Mouse (Mus musculus): ENCODE data around the gene Atp8b5. TPM values are rescaled to one million over a fixed set of nuclear protein-coding genes. Genes with fewer than 3 reads are reported as not detected.

Gene Atp8b5
- polyA plus RNA-seq (2016; fragmentation: Nextera tagmentation; extraction: Ambion mirVana): 0.32 and 0.56 TPM in 2 replicates

- Histone ChIP-seq H3K9me3 (no peaks in the 10 kb centered on the region), H3K36me3 (no peaks in the 10 kb centered on the region), H3K4me1 (0 out of 2 replicates have a peak, but pooled peaks cover 3% of the 10 kb centered on the region), H3K4me2 (replicated peaks) (peak within 1 kb of the TSS; percentile 68), H3K27ac (0 out of 2 replicates have a peak within 1 kb of the TSS, but pooled peaks have one; percentile 3), H3K27me3 (no peaks in the 10 kb centered on the region), H3K9ac (peak within 1 kb of the TSS; percentile 44; the same call in 1 of the 2 replicates), H3K4me3 (peak within 1 kb of the TSS; percentile 38)
- peak; percentile 69; the same call in 1 of the 2 replicates for ATAC-seq (ENCODE audit: insufficient number of reproducible peaks, insufficient read depth, low FRiP score, low TSS enrichment)
- WGBS: under 1% methylated on average over 19 of the region's 19 CpGs
Measured at GRCm38 (mm10) chr4:43266623-43267322, at the start of gene Atp8b5. Gene Atp8b5 (plus strand): TSS chr4:43267159.

- H3K9me3 ChIP-seq: no peaks in the 10 kb centered on the region
- no peak for ATAC-seq (ENCODE audit: insufficient number of reproducible peaks, insufficient read depth, low FRiP score, low TSS enrichment)
Measured at GRCm38 (mm10) chr4:43217997-43218396, 49.0 kb upstream of the Atp8b5 start.

GRCm38 (mm10) chr4:43231821-43232220, 35.1 kb upstream of the Atp8b5 start:
- no peak for ATAC-seq (ENCODE audit: insufficient number of reproducible peaks, insufficient read depth, low FRiP score, low TSS enrichment)

More at GRCm38 (mm10) chr4:43217997-43218396, 49.0 kb upstream of the Atp8b5 start:
- WGBS: 100% methylated on average over 1 of the region's 1 CpGs
- H3K27me3 ChIP-seq: peaks cover 2% of the 10 kb centered on the region; the same call in 1 of the 2 replicates
- no peak overlapping the region for H3K9ac ChIP-seq
- no peak overlapping the region for H3K4me2 ChIP-seq (replicated peaks)
- no peak overlapping the region for H3K27ac ChIP-seq
- no peaks in the 10 kb centered on the region for H3K36me3 ChIP-seq
- H3K4me3 ChIP-seq: no peak overlapping the region
- H3K4me1 ChIP-seq: no peaks in the 10 kb centered on the region

GRCm38 (mm10) chr4:43232985-43233384, 34.0 kb upstream of the Atp8b5 start:
- WGBS: 91% methylated on average over 1 of the region's 1 CpGs
- Histone ChIP-seq H3K9me3 (no peaks in the 10 kb centered on the region), H3K4me1 (no peaks in the 10 kb centered on the region), H3K27ac (no peak overlapping the region), H3K9ac (no peak overlapping the region), H3K27me3 (no peaks in the 10 kb centered on the region), H3K4me2 (replicated peaks) (no peak overlapping the region), H3K4me3 (no peak overlapping the region), H3K36me3 (no peaks in the 10 kb centered on the region)
- no peak for ATAC-seq (ENCODE audit: insufficient number of reproducible peaks, insufficient read depth, low FRiP score, low TSS enrichment)

More at GRCm38 (mm10) chr4:43231821-43232220, 35.1 kb upstream of the Atp8b5 start:
- Histone ChIP-seq H3K4me2 (replicated peaks) (no peak overlapping the region), H3K27ac (no peak overlapping the region), H3K4me3 (no peak overlapping the region), H3K9ac (no peak overlapping the region), H3K27me3 (no peaks in the 10 kb centered on the region), H3K4me1 (no peaks in the 10 kb centered on the region), H3K9me3 (no peaks in the 10 kb centered on the region), H3K36me3 (no peaks in the 10 kb centered on the region)
- 89% methylated on average over 3 of the region's 3 CpGs for WGBS

- Histone ChIP-seq H3K27me3 (no peaks in the 10 kb centered on the region), H3K36me3 (no peaks in the 10 kb centered on the region), H3K4me3 (no peak overlapping the region), H3K9ac (no peak overlapping the region), H3K9me3 (no peaks in the 10 kb centered on the region), H3K4me2 (replicated peaks) (no peak overlapping the region), H3K4me1 (no peaks in the 10 kb centered on the region), H3K27ac (no peak overlapping the region)
- 79% methylated on average over 6 of the region's 6 CpGs for WGBS
- ATAC-seq (ENCODE audit: insufficient number of reproducible peaks, insufficient read depth, low FRiP score, low TSS enrichment): no peak
Measured at GRCm38 (mm10) chr4:43233489-43233888, 33.5 kb upstream of the Atp8b5 start.

- Histone ChIP-seq H3K27ac (no peak overlapping the region), H3K9me3 (no peaks in the 10 kb centered on the region), H3K4me3 (no peak overlapping the region), H3K4me1 (no peaks in the 10 kb centered on the region), H3K36me3 (no peaks in the 10 kb centered on the region), H3K27me3 (no peaks in the 10 kb centered on the region), H3K4me2 (replicated peaks) (no peak overlapping the region), H3K9ac (no peak overlapping the region)
- 93% methylated on average over 9 of the region's 9 CpGs for WGBS
- no peak for ATAC-seq (ENCODE audit: insufficient number of reproducible peaks, insufficient read depth, low FRiP score, low TSS enrichment)
Measured at GRCm38 (mm10) chr4:43236898-43237297, 30.1 kb upstream of the Atp8b5 start.

GRCm38 (mm10) chr4:43240716-43241115, 26.2 kb upstream of the Atp8b5 start:
- no peak overlapping the region for H3K27ac ChIP-seq
- WGBS: 82% methylated on average over 1 of the region's 1 CpGs
- H3K4me2 ChIP-seq (replicated peaks): no peak overlapping the region

GRCm38 (mm10) chr4:43244022-43244421, 22.9 kb upstream of the Atp8b5 start:
- Histone ChIP-seq H3K9me3 (no peaks in the 10 kb centered on the region), H3K27me3 (no peaks in the 10 kb centered on the region), H3K27ac (no peak overlapping the region), H3K4me1 (no peaks in the 10 kb centered on the region), H3K9ac (no peak overlapping the region), H3K4me2 (replicated peaks) (no peak overlapping the region), H3K36me3 (no peaks in the 10 kb centered on the region), H3K4me3 (no peak overlapping the region)
- WGBS: 46% methylated on average over 2 of the region's 2 CpGs
- no peak for ATAC-seq (ENCODE audit: insufficient number of reproducible peaks, insufficient read depth, low FRiP score, low TSS enrichment)

More at GRCm38 (mm10) chr4:43240716-43241115, 26.2 kb upstream of the Atp8b5 start:
- Histone ChIP-seq H3K9me3 (no peaks in the 10 kb centered on the region), H3K9ac (no peak overlapping the region), H3K4me3 (no peak overlapping the region), H3K27me3 (no peaks in the 10 kb centered on the region), H3K36me3 (no peaks in the 10 kb centered on the region), H3K4me1 (no peaks in the 10 kb centered on the region)
- ATAC-seq (ENCODE audit: insufficient number of reproducible peaks, insufficient read depth, low FRiP score, low TSS enrichment): no peak

- Histone ChIP-seq H3K4me1 (no peaks in the 10 kb centered on the region), H3K4me2 (replicated peaks) (no peak overlapping the region), H3K36me3 (no peaks in the 10 kb centered on the region), H3K27ac (no peak overlapping the region), H3K9ac (no peak overlapping the region), H3K27me3 (no peaks in the 10 kb centered on the region), H3K9me3 (no peaks in the 10 kb centered on the region), H3K4me3 (no peak overlapping the region)
- ATAC-seq (ENCODE audit: insufficient number of reproducible peaks, insufficient read depth, low FRiP score, low TSS enrichment): no peak
- WGBS: 88% methylated on average over 4 of the region's 4 CpGs
Measured at GRCm38 (mm10) chr4:43245776-43246175, 21.2 kb upstream of the Atp8b5 start.

GRCm38 (mm10) chr4:43248026-43248425, 18.9 kb upstream of the Atp8b5 start:
- no peaks in the 10 kb centered on the region for H3K4me1 ChIP-seq
- no peak overlapping the region for H3K4me2 ChIP-seq (replicated peaks)
- no peak overlapping the region for H3K9ac ChIP-seq
- H3K27ac ChIP-seq: no peak overlapping the region
- no peaks in the 10 kb centered on the region for H3K27me3 ChIP-seq
- H3K4me3 ChIP-seq: no peak overlapping the region
- no peaks in the 10 kb centered on the region for H3K36me3 ChIP-seq
- no peak for ATAC-seq (ENCODE audit: insufficient number of reproducible peaks, insufficient read depth, low FRiP score, low TSS enrichment)
- H3K9me3 ChIP-seq: no peaks in the 10 kb centered on the region
- 53% methylated on average over 7 of the region's 7 CpGs for WGBS

- no peaks in the 10 kb centered on the region for H3K4me1 ChIP-seq
- H3K9ac ChIP-seq: no peak overlapping the region
- 83% methylated on average over 2 of the region's 2 CpGs for WGBS
- H3K27ac ChIP-seq: no peak overlapping the region
- no peaks in the 10 kb centered on the region for H3K27me3 ChIP-seq
- H3K9me3 ChIP-seq: no peaks in the 10 kb centered on the region
- ATAC-seq (ENCODE audit: insufficient number of reproducible peaks, insufficient read depth, low FRiP score, low TSS enrichment): no peak
- no peaks in the 10 kb centered on the region for H3K36me3 ChIP-seq
- H3K4me2 ChIP-seq (replicated peaks): no peak overlapping the region
- H3K4me3 ChIP-seq: no peak overlapping the region
Measured at GRCm38 (mm10) chr4:43248909-43249308, 18.1 kb upstream of the Atp8b5 start.

GRCm38 (mm10) chr4:43251269-43251668, 15.7 kb upstream of the Atp8b5 start:
- no peaks in the 10 kb centered on the region for H3K4me1 ChIP-seq
- H3K9me3 ChIP-seq: no peaks in the 10 kb centered on the region
- no peak overlapping the region for H3K4me3 ChIP-seq
- H3K9ac ChIP-seq: no peak overlapping the region
- H3K27me3 ChIP-seq: no peaks in the 10 kb centered on the region
- H3K27ac ChIP-seq: no peak overlapping the region
- WGBS: 76% methylated on average over 6 of the region's 6 CpGs
- H3K36me3 ChIP-seq: no peaks in the 10 kb centered on the region
- H3K4me2 ChIP-seq (replicated peaks): no peak overlapping the region
- ATAC-seq (ENCODE audit: insufficient number of reproducible peaks, insufficient read depth, low FRiP score, low TSS enrichment): no peak

Measured in embryonic facial prominence, embryonic 12.5 days (tissue).